Mouse (Mus musculus): ENCODE measurements around the gene Zswim8.

- TF ChIP-seq CTCF (IDR thresholded peaks at IDR 0.05; ENCODE audit: extremely low read depth, insufficient read depth, insufficient read length, insufficient replicate concordance) (no peak), POLR2A (IDR thresholded peaks at IDR 0.05; ENCODE audit: low read depth, low read length) (no peak)
Observed at GRCm38 (mm10) chr14:20672990-20673389, 34.4 kb upstream of the Zswim8 start.

All from spleen, adult 2 months (tissue).